Mouse (Mus musculus) liver, adult 2 months (tissue): ENCODE data around the gene Prm1.

Experiments
- CTCF ChIP-seq: fragments of 200-500 bp; IDR thresholded peaks from 2 replicates; pipeline ENCODE4 v1.5.1; 2011; ENCODE audit warnings: low read depth, low read length, control low read depth
- POLR2A ChIP-seq: fragments of 200-500 bp; IDR thresholded peaks from 2 replicates; pipeline ENCODE4 v1.6.1; 2011; ENCODE audit warnings: low read length, control low read depth; ENCODE audit not compliant: insufficient read depth; ENCODE audit errors: extremely low read depth

DNA sequence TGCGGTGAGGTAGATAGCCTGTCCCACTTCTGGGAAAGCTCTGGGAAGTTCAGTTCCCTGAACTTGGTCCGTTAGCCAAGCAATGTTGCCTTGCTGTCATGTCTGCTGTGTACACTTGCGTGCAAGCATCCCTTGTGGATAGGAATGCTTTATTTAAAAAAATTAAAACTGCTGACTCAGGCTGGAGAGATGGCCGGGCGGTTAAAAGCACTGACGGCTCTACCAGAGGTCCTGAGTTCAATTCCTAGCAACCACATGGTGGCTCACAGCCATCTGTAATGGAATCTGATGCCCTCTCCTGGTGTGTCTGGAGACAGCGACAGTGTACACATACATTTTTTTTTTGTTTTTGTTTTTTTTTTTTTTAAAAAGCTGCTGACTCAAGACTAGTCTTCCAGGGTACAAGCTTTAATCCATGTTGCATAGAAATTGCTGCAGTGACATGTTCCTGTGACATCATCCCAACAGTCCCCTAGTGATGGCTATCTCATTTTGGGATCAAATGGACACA is 18.0 kb downstream of the Prm1 start:
- no peak for TF ChIP-seq CTCF
- no peak for TF ChIP-seq POLR2A
